Mouse (Mus musculus) midbrain, postnatal 0 days (tissue): ENCODE measurements around the gene Tlx3. TPM values are rescaled to one million over a fixed set of nuclear protein-coding genes. Genes with fewer than 3 reads are reported as not detected.

ENCODE experiments used
- ATAC-seq: fragments of 200-750 bp; cut with Nextera tagmentation; 2 replicates; pipeline ENCODE4 v1.8.0; 2017; ENCODE audit warnings: moderate number of reproducible peaks, mild to moderate bottlenecking, moderate TSS enrichment, moderate library complexity; ENCODE audit not compliant: low FRiP score
- DNase-seq: peaks from one replicate; pipeline ENCODE4 v3.0.0-alpha.2; 2015; ENCODE audit warnings: low spot score
- H3K27ac ChIP-seq: fragments of 300-500 bp; sonication (generic); 2 replicates; pipeline ENCODE4 v1.5.1; 2014; ENCODE audit warnings: low read depth, mild to moderate bottlenecking, low read length, mixed read lengths
- H3K27me3 ChIP-seq: fragments of 300-500 bp; sonication (generic); 2 replicates; pipeline ENCODE4 v1.6.1; 2014; ENCODE audit warnings: low read length, control low read depth, mixed read lengths; ENCODE audit not compliant: insufficient read depth
- H3K36me3 ChIP-seq: fragments of 300-500 bp; sonication (generic); 2 replicates; pipeline ENCODE4 v1.6.1; 2014; ENCODE audit warnings: low read length, control low read depth, mixed read lengths; ENCODE audit not compliant: insufficient read depth
- H3K4me1 ChIP-seq: fragments of 300-500 bp; sonication (generic); 2 replicates; pipeline ENCODE4 v1.6.1; 2014; ENCODE audit warnings: mild to moderate bottlenecking, control low read depth, antibody characterized with exemption, low read length, mixed read lengths; ENCODE audit not compliant: insufficient read depth
- H3K4me2 ChIP-seq: fragments of 300-500 bp; sonication (generic); 2 replicates; pipeline ENCODE4 v1.6.1; 2014; ENCODE audit warnings: low read depth, mild to moderate bottlenecking, low read length, mixed read lengths; ENCODE audit not compliant: poor library complexity, severe bottlenecking
- H3K4me3 ChIP-seq: fragments of 300-500 bp; sonication (generic); 2 replicates; pipeline ENCODE4 v1.5.1; 2014; ENCODE audit warnings: low read depth, mild to moderate bottlenecking, low read length, moderate library complexity
- H3K9ac ChIP-seq: fragments of 300-500 bp; sonication (generic); replicated peaks from 2 replicates; pipeline ENCODE4 v1.6.1; 2014; ENCODE audit warnings: mild to moderate bottlenecking, low read length, moderate library complexity, mixed read lengths; ENCODE audit not compliant: poor library complexity, severe bottlenecking
- H3K9me3 ChIP-seq: fragments of 300-500 bp; sonication (generic); 2 replicates; pipeline ENCODE4 v1.6.1; 2016; ENCODE audit warnings: low read length, control low read depth
- CTCF ChIP-seq: IDR thresholded peaks from 2 replicates; pipeline ENCODE4 v1.5.1; 2016; ENCODE audit warnings: antibody characterized with exemption, mild to moderate bottlenecking
- WGBS: fragments of 180-500 bp; shearing (Covaris S2); extraction: QIAGEN DNeasy Blood & Tissue Kit; methylation state at CpG from one replicate; pipeline ENCODE4 v1.1.7; 2014; 5-methylcytosine and 5-hydroxymethylcytosine counted together
- polyA plus RNA-seq: library from polyadenylated mRNA; unstranded; fragments of >200 nt; fragmentation: Nextera tagmentation; extraction: Ambion mirVana; gene quantifications from 2 replicates; pipeline ENCODE4 v1.2.1, GENCODE M21; 2015
- total RNA-seq: library from RNA; depleted of rRNA; stranded (reverse); fragments of >200 nt; gene quantifications from 2 replicates; pipeline ENCODE4 v1.2.3, GENCODE M21; 2014

The Tlx3 gene
- total and polyA plus RNA-seq, 2 experiments from 2014 or later: 0.22 to 7.2 TPM

DNA sequence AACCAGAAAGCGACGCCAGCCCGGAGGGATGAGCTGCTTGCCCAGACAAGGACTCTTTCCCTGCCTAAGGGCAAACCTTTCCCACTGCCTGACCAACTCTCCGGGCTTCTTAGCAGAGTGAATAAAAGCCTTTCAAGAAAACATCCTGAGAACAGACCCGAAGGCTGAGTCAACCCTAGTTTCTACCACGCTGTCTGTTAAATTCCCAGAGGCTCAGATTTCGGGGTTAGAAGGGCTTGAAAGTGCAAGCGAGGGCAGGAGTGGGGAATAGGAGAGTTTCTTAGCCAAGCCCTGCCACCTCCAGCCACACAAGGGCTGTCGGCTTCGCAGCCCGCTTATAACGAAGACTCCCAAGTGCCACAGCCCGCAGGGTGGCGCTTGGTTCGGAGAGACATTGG lies 4.3 kb downstream of the Tlx3 start:
- no peak overlapping the region for H3K4me2 ChIP-seq
- peaks cover 78% of the 10 kb centered on the region for H3K27me3 ChIP-seq
- no peak for TF ChIP-seq CTCF
- no peaks in the 10 kb centered on the region for H3K4me1 ChIP-seq
- H3K4me3 ChIP-seq: no peak overlapping the region
- WGBS: 3% methylated on average over 15 of the region's 15 CpGs
- no peaks in the 10 kb centered on the region for H3K36me3 ChIP-seq
- no peak for DNase-seq
- no peak overlapping the region for H3K9ac ChIP-seq
- no peaks in the 10 kb centered on the region for H3K9me3 ChIP-seq
- no peak for ATAC-seq
- H3K27ac ChIP-seq: no peak overlapping the region

DNA sequence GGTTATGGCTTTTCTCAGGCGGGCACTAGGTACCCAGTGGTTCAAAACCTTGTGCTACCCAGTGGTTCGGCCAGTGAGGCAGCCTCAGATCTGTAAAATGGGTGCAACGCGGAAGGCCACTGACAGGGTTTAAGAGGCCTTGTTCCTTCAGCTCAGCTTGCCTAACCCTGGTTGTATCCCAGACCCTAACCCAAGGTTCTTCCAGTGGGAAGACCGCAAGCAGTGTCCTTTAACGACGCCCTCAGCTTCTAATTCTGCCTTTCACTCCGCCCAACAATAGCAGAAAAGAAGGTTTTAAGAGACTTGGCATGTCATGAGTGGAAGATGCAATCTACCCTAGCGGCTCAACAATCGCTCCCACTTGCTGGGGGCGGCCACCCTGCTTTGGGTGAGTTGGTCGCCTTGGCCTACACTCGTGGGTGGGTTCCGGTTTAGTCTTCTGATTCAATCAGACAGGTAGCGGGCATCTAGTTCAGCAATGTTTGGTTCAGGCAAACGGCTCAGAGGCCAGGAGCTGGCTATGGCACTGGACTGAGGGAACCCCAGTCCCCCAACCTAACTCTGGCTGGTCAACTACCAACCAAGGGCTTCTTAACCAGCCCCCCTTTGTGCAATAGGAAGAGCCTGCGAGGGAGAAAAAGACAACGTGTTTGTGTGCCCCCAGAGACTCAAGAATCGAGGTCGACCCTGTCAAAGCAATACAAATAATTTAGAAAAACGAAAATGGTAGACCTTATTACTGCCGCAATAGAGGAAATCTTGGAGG lies 4.9 kb downstream of the Tlx3 start:
- 18% methylated on average over 22 of the region's 22 CpGs for WGBS
- no peaks in the 10 kb centered on the region for H3K4me1 ChIP-seq
- H3K36me3 ChIP-seq: no peaks in the 10 kb centered on the region
- no peak overlapping the region for H3K27ac ChIP-seq
- TF ChIP-seq CTCF: no peak
- no peak overlapping the region for H3K4me3 ChIP-seq
- ATAC-seq (no peak), DNase-seq (no peak)
- no peak overlapping the region for H3K4me2 ChIP-seq
- H3K9me3 ChIP-seq: no peaks in the 10 kb centered on the region
- peaks cover 83% of the 10 kb centered on the region for H3K27me3 ChIP-seq
- H3K9ac ChIP-seq: no peak overlapping the region

DNA sequence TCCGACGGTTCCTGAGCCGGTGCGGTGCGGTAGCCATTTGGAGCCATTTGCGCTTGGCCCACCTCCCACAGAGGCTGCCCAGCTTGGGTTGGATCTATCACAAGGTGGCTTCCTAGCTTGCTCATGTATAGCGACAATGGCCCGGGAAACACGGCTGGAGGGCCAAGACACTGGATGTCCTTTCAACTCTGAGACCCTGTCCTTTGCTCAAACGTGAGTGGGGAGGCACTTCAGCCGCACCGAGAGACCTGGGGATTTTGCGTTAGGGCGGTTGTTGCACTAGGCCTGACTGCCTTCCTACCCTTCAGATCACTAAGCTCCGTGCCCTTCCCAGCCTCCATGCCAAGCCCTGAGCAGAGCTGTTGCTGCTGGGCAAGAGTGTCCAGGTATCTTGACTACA lies 5.7 kb downstream of the Tlx3 start:
- peaks cover 80% of the 10 kb centered on the region for H3K27me3 ChIP-seq
- H3K27ac ChIP-seq: no peak overlapping the region
- no peaks in the 10 kb centered on the region for H3K36me3 ChIP-seq
- H3K4me1 ChIP-seq: no peaks in the 10 kb centered on the region
- H3K4me3 ChIP-seq: no peak overlapping the region
- no peak overlapping the region for H3K4me2 ChIP-seq
- no peak overlapping the region for H3K9ac ChIP-seq
- DNase-seq (no peak), ATAC-seq (no peak)
- no peaks in the 10 kb centered on the region for H3K9me3 ChIP-seq
- WGBS: 10% methylated on average over 15 of the region's 15 CpGs
- TF ChIP-seq CTCF: no peak

DNA sequence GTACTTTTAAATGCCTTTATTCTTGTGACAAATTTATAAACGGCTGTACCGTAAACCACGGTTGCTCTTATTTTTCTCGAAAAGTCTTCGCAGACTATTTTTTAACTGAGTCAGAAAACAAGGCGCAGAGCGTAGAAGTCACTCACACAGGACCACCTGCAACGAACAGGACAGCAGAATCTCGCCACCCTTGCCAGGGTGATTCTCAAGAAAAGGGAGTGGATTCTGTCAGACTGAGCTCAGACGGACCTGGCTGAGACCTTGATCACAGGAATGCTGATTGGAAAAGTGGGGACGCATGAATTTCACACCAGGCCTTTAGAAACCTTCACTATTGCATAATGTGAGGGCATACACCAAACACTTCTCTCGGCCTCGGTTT lies 6.3 kb downstream of the Tlx3 start:
- H3K4me2 ChIP-seq: no peak overlapping the region
- 12% methylated on average over 13 of the region's 13 CpGs for WGBS
- no peak overlapping the region for H3K4me3 ChIP-seq
- H3K36me3 ChIP-seq: no peaks in the 10 kb centered on the region
- peaks cover 75% of the 10 kb centered on the region for H3K27me3 ChIP-seq
- no peak for DNase-seq
- H3K9ac ChIP-seq: no peak overlapping the region
- no peak overlapping the region for H3K27ac ChIP-seq
- H3K4me1 ChIP-seq: no peaks in the 10 kb centered on the region
- H3K9me3 ChIP-seq: no peaks in the 10 kb centered on the region
- no peak for TF ChIP-seq CTCF
- no peak for ATAC-seq

DNA sequence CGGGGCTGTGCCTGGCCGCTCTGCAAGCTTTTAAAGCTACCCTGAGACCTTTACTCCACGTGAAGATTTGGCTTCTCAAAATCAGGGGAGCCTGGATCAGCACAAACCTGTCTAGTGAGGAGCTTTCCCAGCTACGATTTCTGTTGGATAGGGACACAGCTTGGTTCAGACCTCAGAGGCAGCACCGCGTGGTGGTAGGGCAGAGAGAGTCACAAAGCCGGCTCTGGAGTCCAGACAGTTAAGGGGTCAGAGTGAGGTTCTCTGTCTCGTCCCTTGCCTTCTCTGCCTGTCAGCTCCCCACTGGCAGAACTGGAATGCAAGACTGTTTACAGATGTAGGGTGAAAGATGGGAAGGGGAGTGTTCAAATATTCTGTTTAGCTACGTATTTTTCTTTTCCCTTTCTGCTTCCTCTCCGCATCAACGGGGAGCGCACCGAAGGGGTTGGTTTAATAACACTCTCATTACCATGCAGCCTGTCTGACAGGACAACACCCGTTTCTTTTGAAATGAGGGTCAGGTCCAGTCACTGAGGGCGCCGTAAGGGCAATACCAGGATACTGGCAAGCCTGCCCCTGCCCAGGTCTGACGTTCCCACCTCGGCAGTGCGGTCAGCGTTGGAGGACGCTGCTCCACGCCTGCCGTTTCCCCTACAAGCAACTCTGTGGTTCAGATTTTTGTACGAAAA lies 6.8 kb downstream of the Tlx3 start:
- peaks cover 72% of the 10 kb centered on the region for H3K27me3 ChIP-seq
- H3K4me3 ChIP-seq: no peak overlapping the region
- H3K9me3 ChIP-seq: no peaks in the 10 kb centered on the region
- H3K4me1 ChIP-seq: no peaks in the 10 kb centered on the region
- ATAC-seq (no peak), DNase-seq (no peak)
- TF ChIP-seq CTCF: no peak
- no peaks in the 10 kb centered on the region for H3K36me3 ChIP-seq
- no peak overlapping the region for H3K9ac ChIP-seq
- no peak overlapping the region for H3K27ac ChIP-seq
- 5% methylated on average over 24 of the region's 24 CpGs for WGBS
- H3K4me2 ChIP-seq: no peak overlapping the region
